Mouse (Mus musculus) forebrain, embryonic 11.5 days (tissue): ENCODE results near the gene Csdc2. TPM values are rescaled to one million over a fixed set of nuclear protein-coding genes. Genes with fewer than 3 reads are reported as not detected.

ENCODE experiments used
- ATAC-seq: fragments of 200-750 bp; cut with Nextera tagmentation; replicated peaks from 2 replicates; pipeline ENCODE4 v1.8.0; 2017; ENCODE audit warnings: moderate TSS enrichment; ENCODE audit not compliant: low FRiP score
- DNase-seq: peaks from one replicate; pipeline ENCODE4 v3.0.0-alpha.2; 2017; ENCODE audit warnings: low spot score
- H3K27ac ChIP-seq: fragments of 300-500 bp; sonication (generic); 2 replicates; pipeline ENCODE4 v1.5.1; 2014; ENCODE audit warnings: low read depth, low read length
- H3K27me3 ChIP-seq: fragments of 300-500 bp; sonication (generic); 2 replicates; pipeline ENCODE4 v1.6.1; 2014; ENCODE audit warnings: mild to moderate bottlenecking, low read length, mixed read lengths; ENCODE audit not compliant: control insufficient read depth, insufficient read depth
- H3K36me3 ChIP-seq: fragments of 300-500 bp; sonication (generic); 2 replicates; pipeline ENCODE4 v1.6.1; 2014; ENCODE audit warnings: mild to moderate bottlenecking, low read length, moderate library complexity, mixed read lengths; ENCODE audit not compliant: control insufficient read depth, insufficient read depth
- H3K4me1 ChIP-seq: fragments of 300-500 bp; sonication (generic); replicated peaks from 2 replicates; pipeline ENCODE4 v1.6.1; 2014; ENCODE audit warnings: low read length, mixed read lengths; ENCODE audit not compliant: control insufficient read depth, insufficient read depth
- H3K4me2 ChIP-seq: fragments of 300-500 bp; sonication (generic); 2 replicates; pipeline ENCODE4 v1.6.1; 2014; ENCODE audit warnings: low read depth, mild to moderate bottlenecking, low read length, moderate library complexity, mixed read lengths; ENCODE audit not compliant: severe bottlenecking
- H3K4me3 ChIP-seq: fragments of 300-500 bp; sonication (generic); 2 replicates; pipeline ENCODE4 v1.5.1; 2014; ENCODE audit warnings: low read depth, low read length
- H3K9ac ChIP-seq: fragments of 300-500 bp; sonication (generic); 2 replicates; pipeline ENCODE4 v1.6.1; 2014; ENCODE audit warnings: low read length
- H3K9me3 ChIP-seq: fragments of 300-500 bp; sonication (generic); 2 replicates; pipeline ENCODE4 v1.6.1; 2016; ENCODE audit warnings: low read length, mixed read lengths; ENCODE audit not compliant: control insufficient read depth
- WGBS: fragments of 180-500 bp; shearing (Covaris S2); extraction: QIAGEN DNeasy Blood & Tissue Kit; methylation state at CpG from one replicate; pipeline ENCODE4 v1.1.7; 2014; 5-methylcytosine and 5-hydroxymethylcytosine counted together
- polyA plus RNA-seq: library from polyadenylated mRNA; unstranded; fragments of >200 nt; fragmentation: Nextera tagmentation; extraction: Ambion mirVana; gene quantifications from 2 replicates; pipeline ENCODE4 v1.2.1, GENCODE M21; 2014

Gene Csdc2
- polyA plus RNA-seq, 1 experiment from 2014 or later: 16.6 TPM

GRCm38 (mm10) chr15:81955414-81955813, 18.9 kb downstream of the Csdc2 start:
- DNase-seq (peak; percentile 44), ATAC-seq (no peak)
- H3K9me3 ChIP-seq: no peaks in the 10 kb centered on the region
- no peak overlapping the region for H3K4me2 ChIP-seq
- no peak overlapping the region for H3K9ac ChIP-seq
- H3K4me1 ChIP-seq: no peaks in the 10 kb centered on the region
- H3K36me3 ChIP-seq: no peaks in the 10 kb centered on the region; the same call in 1 of the 2 replicates
- 92% methylated on average over 15 of the region's 15 CpGs for WGBS
- H3K27ac ChIP-seq: no peak overlapping the region
- H3K4me3 ChIP-seq: no peak overlapping the region
- no peaks in the 10 kb centered on the region for H3K27me3 ChIP-seq

GRCm38 (mm10) chr15:81956457-81956856, 19.9 kb downstream of the Csdc2 start:
- WGBS: 57% methylated on average over 8 of the region's 8 CpGs
- Histone ChIP-seq H3K27ac (no peak overlapping the region), H3K9me3 (no peaks in the 10 kb centered on the region), H3K36me3 (no peaks in the 10 kb centered on the region; the same call in 1 of the 2 replicates), H3K4me2 (no peak overlapping the region), H3K9ac (no peak overlapping the region), H3K4me3 (no peak overlapping the region), H3K27me3 (no peaks in the 10 kb centered on the region), H3K4me1 (no peaks in the 10 kb centered on the region)
- ATAC-seq: no peak
- DNase-seq: peak; percentile 74

GRCm38 (mm10) chr15:81957598-81957997, 21.0 kb downstream of the Csdc2 start:
- Histone ChIP-seq H3K9me3 (no peaks in the 10 kb centered on the region), H3K27me3 (no peaks in the 10 kb centered on the region), H3K4me1 (no peaks in the 10 kb centered on the region), H3K4me2 (no peak overlapping the region), H3K4me3 (no peak overlapping the region), H3K9ac (no peak overlapping the region), H3K36me3 (no peaks in the 10 kb centered on the region; the same call in 1 of the 2 replicates), H3K27ac (no peak overlapping the region)
- WGBS: 90% methylated on average over 11 of the region's 11 CpGs
- ATAC-seq (no peak), DNase-seq (no peak)

- Histone ChIP-seq H3K4me1 (no peaks in the 10 kb centered on the region), H3K27me3 (no peaks in the 10 kb centered on the region), H3K9me3 (no peaks in the 10 kb centered on the region), H3K36me3 (no peaks in the 10 kb centered on the region; the same call in 1 of the 2 replicates), H3K4me3 (no peak overlapping the region), H3K9ac (no peak overlapping the region), H3K4me2 (no peak overlapping the region), H3K27ac (no peak overlapping the region)
- ATAC-seq: no peak
- no peak for DNase-seq
- 93% methylated on average over 3 of the region's 3 CpGs for WGBS
Measured at GRCm38 (mm10) chr15:81958906-81959305, 22.3 kb downstream of the Csdc2 start.

- peak within 1 kb of the TSS; percentile 98 for H3K4me2 ChIP-seq
- under 1% methylated on average over 73 of the region's 77 CpGs for WGBS
- H3K27me3 ChIP-seq: no peaks in the 10 kb centered on the region
- no peaks in the 10 kb centered on the region for H3K9me3 ChIP-seq
- peak within 1 kb of the TSS; percentile 57 for H3K4me3 ChIP-seq
- ATAC-seq: peak; percentile 97
- H3K36me3 ChIP-seq: no peaks in the 10 kb centered on the region; the same call in 1 of the 2 replicates
- peak within 1 kb of the TSS; percentile 65 for H3K9ac ChIP-seq
- peak within 1 kb of the TSS; percentile 70; the same call in 1 of the 2 replicates for H3K27ac ChIP-seq
- peak; percentile 99 for DNase-seq
- no peaks in the 10 kb centered on the region for H3K4me1 ChIP-seq
Measured at GRCm38 (mm10) chr15:81960171-81961077, 23.9 kb downstream of the Csdc2 start, which contains the start of gene Pmm1. Gene Pmm1 (minus strand): TSS chr15:81960930.

GRCm38 (mm10) chr15:81961078-81961451, 24.5 kb downstream of the Csdc2 start:
- ATAC-seq: no peak
- no peak overlapping the region for H3K27ac ChIP-seq

GRCm38 (mm10) chr15:81964262-81964661, 27.7 kb downstream of the Csdc2 start:
- 70% methylated on average over 1 of the region's 1 CpGs for WGBS
- no peak overlapping the region for H3K4me3 ChIP-seq
- H3K27ac ChIP-seq: no peak overlapping the region
- DNase-seq (no peak), ATAC-seq (no peak)
- no peaks in the 10 kb centered on the region for H3K4me1 ChIP-seq
- H3K27me3 ChIP-seq: no peaks in the 10 kb centered on the region
- H3K9me3 ChIP-seq: no peaks in the 10 kb centered on the region
- H3K4me2 ChIP-seq: no peak overlapping the region
- no peak overlapping the region for H3K9ac ChIP-seq
- H3K36me3 ChIP-seq: no peaks in the 10 kb centered on the region

More at GRCm38 (mm10) chr15:81961078-81961451, 24.5 kb downstream of the Csdc2 start:
- peak overlapping the region; percentile 33; the same call in 1 of the 2 replicates for H3K9ac ChIP-seq
- no peak for DNase-seq
- H3K4me3 ChIP-seq: peak overlapping the region; percentile 57
- peak overlapping the region; percentile 98; the same call in 1 of the 2 replicates for H3K4me2 ChIP-seq
- no peaks in the 10 kb centered on the region for H3K9me3 ChIP-seq
- no peaks in the 10 kb centered on the region for H3K36me3 ChIP-seq
- 2% methylated on average over 7 of the region's 8 CpGs for WGBS
- no peaks in the 10 kb centered on the region for H3K27me3 ChIP-seq
- no peaks in the 10 kb centered on the region for H3K4me1 ChIP-seq

GRCm38 (mm10) chr15:81964980-81965545, 28.5 kb downstream of the Csdc2 start:
- Histone ChIP-seq H3K9ac (no peak overlapping the region), H3K4me3 (no peak overlapping the region), H3K27ac (no peak overlapping the region), H3K4me1 (no peaks in the 10 kb centered on the region), H3K4me2 (no peak overlapping the region), H3K9me3 (no peaks in the 10 kb centered on the region), H3K27me3 (no peaks in the 10 kb centered on the region), H3K36me3 (no peaks in the 10 kb centered on the region)
- no peak for ATAC-seq
- 60% methylated on average over 4 of the region's 4 CpGs for WGBS
- DNase-seq: no peak
